Mouse (Mus musculus) limb, embryonic 15.5 days (tissue): ENCODE measurements at regions not wholly inside any gene's neighbourhood (a gene's known extent, or its start where the extent isn't known, plus 50 kb on each side); places are given as distances from the start of the nearest gene placed in this dataset.

ENCODE experiments used
- ATAC-seq: fragments of 200-750 bp; cut with Nextera tagmentation; 2 replicates; pipeline ENCODE4 v1.8.0; 2017; ENCODE audit warnings: low read depth, moderate TSS enrichment; ENCODE audit not compliant: insufficient number of reproducible peaks, low FRiP score, low TSS enrichment
- H3K27ac ChIP-seq: fragments of 300-500 bp; sonication (generic); 2 replicates; pipeline ENCODE4 v1.5.1; 2015; ENCODE audit warnings: moderate library complexity, mild to moderate bottlenecking, inconsistent platforms
- H3K27me3 ChIP-seq: fragments of 300-500 bp; sonication (generic); 2 replicates; pipeline ENCODE4 v1.6.1; 2015; ENCODE audit warnings: inconsistent platforms
- H3K36me3 ChIP-seq: fragments of 300-500 bp; sonication (generic); 2 replicates; pipeline ENCODE4 v1.6.1; 2015; ENCODE audit warnings: inconsistent platforms
- H3K4me1 ChIP-seq: fragments of 300-500 bp; sonication (generic); 2 replicates; pipeline ENCODE4 v1.6.1; 2015; ENCODE audit warnings: inconsistent platforms
- H3K4me2 ChIP-seq: fragments of 300-500 bp; sonication (generic); 2 replicates; pipeline ENCODE4 v1.6.1; 2015; ENCODE audit warnings: mild to moderate bottlenecking, inconsistent platforms
- H3K4me3 ChIP-seq: fragments of 300-500 bp; sonication (generic); 2 replicates; pipeline ENCODE4 v1.5.1; 2015; ENCODE audit warnings: mild to moderate bottlenecking, inconsistent platforms
- H3K9ac ChIP-seq: fragments of 300-500 bp; sonication (generic); 2 replicates; pipeline ENCODE4 v1.6.1; 2015; ENCODE audit warnings: inconsistent platforms
- H3K9me3 ChIP-seq: fragments of 300-500 bp; sonication (generic); 2 replicates; pipeline ENCODE4 v1.6.1; 2016; ENCODE audit warnings: inconsistent platforms
- WGBS: fragments of 180-500 bp; shearing (Covaris S2); methylation state at CpG from one replicate; pipeline ENCODE4 v1.1.7; 2015; 5-methylcytosine and 5-hydroxymethylcytosine counted together

- no peaks in the 10 kb centered on the region for H3K27me3 ChIP-seq
- H3K4me2 ChIP-seq: no peak overlapping the region
- no peaks in the 10 kb centered on the region for H3K9me3 ChIP-seq
- no peak for ATAC-seq
- no peaks in the 10 kb centered on the region; the same call in 1 of the 2 replicates for H3K4me1 ChIP-seq
- H3K27ac ChIP-seq: no peak overlapping the region
- H3K4me3 ChIP-seq: no peak overlapping the region
- 76% methylated on average over 5 of the region's 5 CpGs for WGBS
- no peaks in the 10 kb centered on the region for H3K36me3 ChIP-seq
- no peak overlapping the region for H3K9ac ChIP-seq
These were observed 64.9 kb upstream of the Plcz1 start for GRCm38 (mm10) chr6:140106141-140106540.

DNA sequence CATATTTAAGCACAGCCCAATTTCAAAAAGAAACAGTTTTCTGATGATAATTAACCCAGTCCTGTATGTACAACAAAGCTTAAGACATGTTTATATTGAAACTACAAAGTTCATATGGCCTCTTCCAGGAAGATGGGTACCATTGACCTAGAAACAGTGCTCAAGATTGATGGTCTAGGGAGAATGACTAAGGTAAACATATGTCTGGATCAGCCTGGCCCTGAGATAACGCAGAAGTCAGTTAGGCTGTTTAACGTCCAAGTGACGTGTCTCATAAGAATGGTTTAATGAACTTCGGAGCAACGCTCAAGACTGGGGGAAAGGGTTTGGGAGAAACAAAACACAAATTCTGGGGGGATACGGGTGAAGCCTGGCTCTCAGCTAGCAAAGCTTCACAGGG is 60.8 kb upstream of the Plcz1 start:
- Histone ChIP-seq H3K4me1 (no peaks in the 10 kb centered on the region), H3K9me3 (no peaks in the 10 kb centered on the region), H3K4me3 (no peak overlapping the region), H3K4me2 (no peak overlapping the region), H3K9ac (no peak overlapping the region), H3K27ac (no peak overlapping the region), H3K27me3 (no peaks in the 10 kb centered on the region), H3K36me3 (no peaks in the 10 kb centered on the region)
- 63% methylated on average over 6 of the region's 6 CpGs for WGBS
- ATAC-seq: no peak

DNA sequence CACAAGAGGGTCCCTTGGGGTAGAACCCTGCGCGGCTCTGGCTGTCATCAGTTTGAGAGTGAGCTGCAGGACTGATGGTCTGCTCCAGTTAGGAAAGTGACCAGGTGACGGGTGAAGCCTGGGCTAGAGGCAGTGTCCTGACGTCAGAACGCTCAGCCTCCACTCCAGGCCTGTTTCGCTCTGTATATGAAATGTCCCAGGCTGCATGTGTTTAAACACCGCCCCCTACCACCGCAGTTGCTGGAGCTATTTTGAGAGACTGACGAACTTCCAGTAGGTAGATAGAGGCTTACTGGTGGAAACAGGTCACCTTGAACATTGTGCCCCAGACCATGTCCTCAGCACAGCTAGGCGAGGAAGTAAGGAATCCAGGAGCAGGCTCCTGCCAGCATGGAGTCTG is 54.2 kb upstream of the Plcz1 start:
- no peaks in the 10 kb centered on the region for H3K9me3 ChIP-seq
- no peak overlapping the region for H3K4me3 ChIP-seq
- H3K9ac ChIP-seq: no peak overlapping the region
- no peaks in the 10 kb centered on the region for H3K36me3 ChIP-seq
- H3K4me1 ChIP-seq: no peaks in the 10 kb centered on the region
- WGBS: 76% methylated on average over 10 of the region's 10 CpGs
- H3K27me3 ChIP-seq: no peaks in the 10 kb centered on the region
- no peak overlapping the region for H3K27ac ChIP-seq
- no peak overlapping the region for H3K4me2 ChIP-seq
- ATAC-seq: no peak
